Mouse (Mus musculus) ES-E14 (cell line): ENCODE data around the gene Pid1.

Source experiments
- CHD2 ChIP-seq: IDR thresholded peaks from 2 replicates; pipeline ENCODE4 v1.6.1; 2014; ENCODE audit warnings: mild to moderate bottlenecking, low read depth, low read length, inconsistent platforms
- ZNF384 ChIP-seq: IDR thresholded peaks from 2 replicates; pipeline ENCODE4 v1.6.1; 2012; ENCODE audit warnings: low read depth, low read length, inconsistent platforms

- TF ChIP-seq CHD2 (no peak), ZNF384 (no peak)
These were observed 6.8 kb downstream of the Pid1 start for GRCm38 (mm10) chr1:84357216-84357615.
